Mouse (Mus musculus): Measurements from ENCODE around the gene Olfr69.
"Not testable (repeated sequence)": the region's sequence is repeated elsewhere in the genome, so short reads cannot be mapped to it uniquely, and the experiment has no call there.

Gene Olfr69

DNA sequence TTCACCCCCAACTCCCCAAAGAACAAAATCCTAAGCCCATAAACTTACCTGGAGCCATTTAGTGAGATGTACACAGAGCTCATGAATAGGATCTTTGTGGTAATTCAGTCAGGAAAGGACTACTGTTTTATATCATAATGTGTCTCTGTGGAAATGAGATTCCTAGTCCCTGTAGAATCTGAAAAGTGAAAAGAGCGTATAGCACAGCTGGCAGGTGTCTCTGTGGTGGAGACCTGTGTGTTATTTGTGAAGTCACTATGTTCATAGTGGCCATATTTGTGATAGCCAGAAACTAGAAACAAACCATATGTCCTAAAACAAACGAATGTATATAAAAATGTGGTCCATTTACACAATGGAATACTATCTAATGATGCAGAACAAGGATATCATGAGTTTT lies at the start of gene Olfr69:
TSS of gene Olfr69 (minus strand) at position 101 of the 400 bp plus-strand sequence.
- DNase-seq: no peak

DNA sequence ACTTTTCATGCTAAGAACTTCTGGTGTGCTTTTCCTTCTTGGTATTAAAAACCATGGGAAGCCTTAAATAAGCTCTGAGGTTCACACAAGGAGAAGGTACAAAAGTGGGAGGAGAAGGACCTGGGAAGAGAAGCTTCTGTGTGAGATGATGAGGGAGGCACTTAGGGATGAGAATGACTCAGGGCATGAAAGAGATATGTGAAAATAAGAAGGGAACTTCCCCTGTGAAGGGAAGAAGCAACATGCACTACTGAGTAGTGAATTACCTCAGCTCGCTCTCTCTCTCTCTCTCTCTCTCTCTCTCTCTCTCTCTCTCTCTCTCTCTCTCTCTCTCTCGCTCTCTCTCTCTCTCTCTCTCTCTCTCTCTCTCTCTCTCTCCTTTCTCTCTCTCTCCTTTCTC lies 43.7 kb upstream of the Olfr69 start:
- DNase-seq: not testable (repeated sequence)

DNA sequence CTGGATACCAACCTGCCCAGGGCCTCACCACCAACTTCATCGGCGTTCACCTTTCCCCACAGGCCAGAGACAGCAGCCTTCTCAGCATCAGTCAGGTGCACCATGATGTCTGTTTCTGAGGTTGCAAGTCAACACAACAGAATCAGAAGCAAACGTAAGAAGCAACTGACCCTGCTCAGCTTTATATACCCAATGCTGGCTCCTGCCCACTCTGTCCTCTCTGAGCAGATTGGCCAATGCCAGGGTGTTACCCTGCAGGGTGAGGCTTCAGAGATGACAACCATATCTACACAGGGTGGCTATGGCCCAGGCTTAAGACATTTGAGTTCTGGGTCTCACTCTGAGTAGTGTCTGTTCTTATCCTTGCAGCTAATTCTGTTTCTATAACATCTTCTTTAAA lies 42.4 kb upstream of the Olfr69 start, which contains the start of gene Hbb-bt:
TSS of gene Hbb-bt (minus strand) at position 231 of the 400 bp plus-strand sequence.
- DNase-seq: no peak

DNA sequence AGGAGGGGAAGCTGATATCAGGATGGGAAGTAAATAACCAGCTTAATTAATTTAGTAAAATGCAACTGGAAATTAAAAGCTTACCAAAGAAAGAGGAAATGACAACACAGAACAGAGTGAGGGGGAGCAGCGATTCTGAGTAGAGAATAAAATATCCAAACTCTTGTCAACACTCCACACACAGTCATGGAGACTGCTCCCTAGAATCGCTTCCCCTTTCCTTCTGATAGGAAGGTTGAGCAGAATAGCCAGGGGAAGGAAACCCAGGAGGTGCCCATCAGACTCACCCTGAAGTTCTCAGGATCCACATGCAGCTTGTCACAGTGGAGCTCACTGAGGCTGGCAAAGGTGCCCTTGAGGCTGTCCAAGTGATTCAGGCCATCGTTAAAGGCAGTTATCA lies 41.8 kb upstream of the Olfr69 start:
- not testable (repeated sequence) for DNase-seq

DNA sequence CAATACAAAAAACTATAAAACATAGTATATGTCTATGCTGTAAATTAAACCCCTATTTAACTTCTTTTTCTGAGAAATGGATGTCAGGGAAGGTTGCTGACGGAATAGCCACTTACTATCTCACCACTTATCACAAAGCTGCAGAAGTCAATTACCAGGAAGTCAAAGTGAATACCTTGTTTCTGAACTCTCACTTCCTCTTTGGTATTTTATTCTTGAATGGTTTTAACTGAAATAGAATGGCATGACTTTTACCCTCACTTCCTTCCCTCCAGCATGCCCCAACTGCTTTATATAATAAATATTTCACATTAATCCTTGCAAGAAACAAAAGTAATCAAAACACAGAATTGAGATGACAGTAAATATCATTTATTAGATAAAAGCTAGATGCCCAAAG lies 40.8 kb upstream of the Olfr69 start:
- no peak for DNase-seq

DNA sequence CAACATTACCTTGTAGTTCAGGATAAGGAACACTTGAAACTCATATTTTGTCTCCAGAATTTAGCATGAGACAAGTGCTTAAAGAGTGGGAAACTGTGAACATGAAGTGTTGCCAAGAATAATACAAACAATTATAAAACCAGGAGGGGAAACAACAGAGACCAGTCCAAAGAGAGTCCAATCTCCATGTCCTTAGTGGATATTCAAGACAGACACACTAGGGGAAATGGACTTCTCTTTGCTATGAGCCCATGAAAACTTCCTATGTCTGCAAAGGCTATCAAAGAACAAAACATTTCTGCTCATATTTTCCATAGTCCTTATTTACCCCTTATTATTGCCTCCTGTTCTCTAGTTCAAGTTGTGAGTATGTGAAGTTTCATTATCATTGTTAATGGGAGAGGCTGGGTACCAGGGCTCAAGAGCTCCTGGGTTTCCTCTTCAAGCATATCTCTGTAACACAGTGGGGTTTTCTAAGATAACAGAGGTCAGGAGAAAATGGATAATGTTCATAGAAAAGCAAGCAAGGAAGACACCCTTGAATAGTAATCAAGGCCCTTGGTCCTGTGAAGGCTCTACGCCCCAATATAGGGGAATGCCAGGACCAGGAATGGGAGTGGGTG lies 39.9 kb upstream of the Olfr69 start:
- DNase-seq: no peak

DNA sequence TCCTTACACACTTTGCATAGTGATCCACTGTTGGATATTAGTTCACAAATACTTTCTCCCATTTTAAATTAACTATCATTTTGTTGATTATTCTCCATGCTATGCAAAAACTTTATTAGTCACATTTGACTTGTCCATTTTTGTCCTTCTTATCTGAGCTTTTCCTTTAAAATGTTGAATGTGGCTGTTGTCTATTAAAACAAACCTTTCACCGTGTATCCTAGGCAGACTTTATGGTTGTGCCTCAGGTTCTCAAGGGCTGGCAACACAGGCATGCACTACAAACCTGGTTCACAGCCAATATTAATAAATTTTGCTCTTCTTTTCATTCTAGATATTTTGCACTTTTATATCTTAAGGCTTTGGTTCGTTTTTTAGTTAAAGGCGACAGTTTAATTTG lies 39.4 kb upstream of the Olfr69 start:
- no peak for DNase-seq

DNA sequence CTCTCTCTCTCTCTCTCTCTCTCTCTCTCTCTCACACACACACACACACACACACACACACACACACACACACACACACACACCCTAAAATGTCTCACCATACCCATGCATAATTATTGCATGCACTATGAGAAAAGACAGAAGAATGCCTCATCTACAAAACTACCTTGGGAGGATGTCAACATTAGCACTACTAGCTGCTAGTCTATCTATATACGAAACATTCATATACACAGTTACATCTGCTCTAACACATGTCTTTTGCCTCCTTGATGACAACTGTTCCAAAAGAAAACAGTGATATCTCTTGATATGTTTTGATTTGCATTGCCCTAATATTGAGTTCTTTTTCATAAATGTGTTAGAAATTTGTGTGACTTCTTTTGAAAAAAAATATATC lies 38.9 kb upstream of the Olfr69 start:
- no peak for DNase-seq

DNA sequence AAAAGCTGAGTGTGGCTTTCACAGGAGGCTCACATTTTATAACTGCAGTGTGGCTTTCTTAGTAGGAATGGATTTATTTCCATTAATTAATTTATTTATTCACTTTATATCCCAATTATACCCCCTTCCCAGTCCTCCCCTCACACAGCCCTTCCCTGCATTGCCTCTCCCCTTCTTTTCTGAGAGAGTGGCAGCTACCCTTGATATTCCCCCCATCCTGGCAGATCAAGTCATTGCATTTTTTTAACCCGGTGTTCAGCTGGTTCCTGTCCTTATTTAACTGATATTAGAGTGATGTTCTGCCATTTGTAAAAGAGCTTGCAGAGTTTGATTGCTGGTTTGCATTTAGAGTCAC lies 38.4 kb upstream of the Olfr69 start:
- no peak for DNase-seq

DNA sequence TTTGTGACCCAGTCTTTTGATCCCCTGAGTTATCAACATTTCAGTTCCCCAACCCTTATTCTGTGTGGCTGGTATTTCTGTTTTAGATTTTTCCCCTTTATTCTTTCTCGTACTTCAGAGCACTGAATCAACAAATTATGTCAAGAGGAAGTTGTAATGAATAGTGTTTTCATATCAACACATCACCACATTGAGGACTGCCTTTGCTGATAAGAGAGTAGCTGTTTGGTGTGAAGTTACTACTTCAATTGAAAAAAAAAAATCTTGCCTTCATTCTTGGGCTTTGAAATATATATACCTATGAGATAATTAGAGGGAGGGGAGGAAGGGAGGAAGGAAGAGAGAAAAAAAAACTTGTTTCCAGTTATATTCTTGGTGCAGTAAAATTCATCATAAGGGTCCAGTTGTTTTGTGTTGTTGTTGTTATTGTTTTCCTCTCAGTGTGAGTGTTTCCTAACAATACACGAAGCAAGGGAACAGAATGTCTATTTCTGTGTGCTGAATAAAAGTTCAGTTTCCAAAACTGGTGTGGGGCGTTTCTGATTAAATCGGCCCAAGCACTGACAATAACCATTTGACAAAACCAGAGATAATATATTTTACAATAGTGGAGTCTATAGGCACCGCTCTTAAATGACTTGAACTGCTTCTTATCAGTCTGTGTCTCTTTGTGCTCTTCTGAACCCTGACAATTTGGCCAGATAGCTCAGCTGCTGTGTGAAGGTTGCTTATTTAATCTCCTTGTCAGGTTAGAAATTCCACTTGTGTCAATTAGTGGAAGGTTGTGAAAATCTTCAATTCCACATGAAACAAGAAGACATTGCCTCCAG lies 37.8 kb upstream of the Olfr69 start:
- no peak for DNase-seq

DNA sequence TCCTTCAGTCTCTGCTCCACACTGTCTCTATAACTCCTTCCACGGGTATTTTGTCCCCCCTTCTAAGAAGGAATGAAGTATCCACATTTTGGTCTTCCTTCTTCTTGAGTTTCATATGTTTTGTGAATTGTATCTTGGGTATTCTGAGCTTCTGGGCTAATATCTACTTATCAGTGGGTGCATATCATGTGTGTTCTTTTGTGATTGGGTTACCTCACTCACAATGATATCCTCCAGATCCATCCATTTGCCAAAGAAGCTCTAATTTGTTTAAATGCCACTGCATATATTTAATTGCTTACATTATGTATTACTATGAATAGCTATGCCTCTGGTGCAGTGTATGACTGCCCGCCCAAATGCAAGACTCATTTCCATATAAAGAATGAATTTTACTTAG lies 36.7 kb upstream of the Olfr69 start:
- not testable (repeated sequence) for DNase-seq

DNA sequence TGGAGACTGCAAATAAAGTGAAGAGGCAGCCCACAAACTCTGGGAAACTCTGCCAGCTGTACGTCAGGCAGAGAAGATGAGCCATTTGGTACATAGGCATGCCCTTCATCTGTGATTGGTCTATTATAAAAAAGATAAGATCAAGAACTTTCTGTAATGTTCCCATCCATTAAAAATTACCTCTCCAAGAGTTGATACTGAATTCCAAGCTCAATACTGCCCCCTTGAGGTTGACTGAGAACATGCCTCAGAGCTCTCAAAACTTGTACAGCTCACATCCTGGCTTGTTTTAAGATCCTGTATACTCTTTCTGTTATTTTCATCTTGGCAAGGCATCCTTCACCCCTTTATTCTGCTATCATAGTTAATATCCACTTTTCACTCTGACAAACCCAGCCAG lies 35.5 kb upstream of the Olfr69 start:
- DNase-seq: peak; percentile 15

DNA sequence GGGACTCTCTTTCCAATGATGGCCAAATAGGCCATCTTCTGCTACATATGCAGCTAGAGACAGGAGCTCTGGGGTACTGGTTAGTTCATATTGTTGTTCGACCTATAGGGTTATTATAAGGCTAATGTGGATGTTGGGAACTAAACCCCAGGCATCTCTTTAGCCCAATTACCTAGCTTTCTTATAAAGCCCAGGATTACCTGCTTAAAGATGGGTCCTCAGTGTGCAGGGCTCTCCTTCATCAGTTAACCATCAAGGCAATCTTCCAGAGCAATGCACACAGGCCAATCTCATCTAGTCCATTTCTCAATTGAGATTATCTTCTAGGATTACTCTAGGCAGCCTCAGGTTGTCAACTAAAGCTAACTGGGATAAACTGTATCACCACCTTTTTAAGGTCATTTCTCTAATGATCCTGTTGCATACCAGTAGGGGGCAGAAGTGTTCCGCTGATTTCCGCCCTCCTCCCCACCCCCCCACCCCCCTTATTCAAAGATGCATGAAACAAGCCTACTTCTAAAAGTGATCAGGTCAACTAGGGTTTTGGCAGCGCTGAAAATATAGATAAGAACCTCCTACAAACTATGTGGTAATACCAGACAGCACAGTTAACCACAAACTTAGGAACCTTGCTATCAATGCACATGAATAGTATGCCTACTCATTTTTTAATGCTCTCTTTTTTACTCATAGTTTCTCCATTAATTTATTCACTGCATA lies 21.4 kb upstream of the Olfr69 start:
- no peak for DNase-seq

DNA sequence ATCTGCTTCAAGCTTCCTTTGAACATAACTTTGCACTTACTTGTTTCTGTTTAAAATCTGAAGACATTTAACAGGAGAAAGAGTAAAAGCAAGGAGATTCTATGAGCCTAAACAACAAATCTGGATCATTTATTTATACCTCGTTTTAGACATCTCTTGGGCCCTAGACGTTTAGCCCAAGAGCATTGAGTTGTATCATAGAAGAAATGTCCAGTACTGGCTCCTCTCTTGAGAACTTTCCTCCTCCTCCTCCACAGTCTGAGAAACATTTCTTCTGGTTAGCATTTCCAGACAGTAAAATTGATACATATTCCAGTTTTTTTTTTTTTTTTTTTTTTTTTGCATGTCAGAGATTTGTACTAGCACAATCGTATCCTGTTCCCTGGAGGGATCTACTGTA lies 20.3 kb upstream of the Olfr69 start, which contains the start of gene Olfr67:
TSS of gene Olfr67 (minus strand) at position 101 of the 400 bp plus-strand sequence.
- no peak for DNase-seq

DNA sequence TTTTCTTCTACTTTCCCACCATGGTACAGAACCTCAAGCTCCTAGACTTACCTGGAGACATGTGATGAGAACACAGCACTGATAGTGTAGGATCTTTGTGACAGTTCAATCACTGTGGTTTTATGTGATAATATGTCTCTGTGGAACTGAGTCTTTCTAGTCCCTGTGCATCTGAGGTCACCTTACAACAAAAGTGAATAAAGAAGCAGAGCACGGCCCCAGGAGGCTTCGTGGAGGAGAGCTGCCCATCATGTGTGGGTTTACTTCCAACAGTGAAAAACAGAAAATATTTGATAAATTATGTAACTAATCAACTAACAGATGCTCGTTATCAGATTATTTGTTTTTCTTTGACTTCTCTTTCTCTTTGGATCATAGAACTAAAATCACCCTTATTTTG lies 8.2 kb upstream of the Olfr69 start, which contains the start of gene Olfr68:
TSS of gene Olfr68 (minus strand) at position 101 of the 400 bp plus-strand sequence.
- DNase-seq: no peak

DNA sequence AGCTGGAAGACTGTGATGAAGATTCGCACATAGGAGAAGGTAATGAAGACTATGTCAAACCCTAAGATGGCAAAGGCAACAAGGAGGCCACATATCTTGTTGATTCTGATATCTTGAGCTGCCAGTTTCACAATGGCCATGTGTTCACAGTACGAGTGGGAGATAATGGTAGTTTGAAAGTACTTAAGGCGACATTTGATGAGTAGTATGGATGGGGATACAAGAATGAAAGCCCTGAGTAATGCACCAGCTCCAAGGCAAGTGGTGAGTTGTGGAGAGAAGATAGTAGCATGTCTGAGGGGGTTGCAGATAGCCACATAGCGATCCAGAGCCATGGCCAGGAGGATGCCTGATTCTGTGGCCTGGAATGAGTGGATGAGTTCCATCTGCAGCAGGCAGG lies 6.3 kb upstream of the Olfr69 start:
- not testable (repeated sequence) for DNase-seq

DNA sequence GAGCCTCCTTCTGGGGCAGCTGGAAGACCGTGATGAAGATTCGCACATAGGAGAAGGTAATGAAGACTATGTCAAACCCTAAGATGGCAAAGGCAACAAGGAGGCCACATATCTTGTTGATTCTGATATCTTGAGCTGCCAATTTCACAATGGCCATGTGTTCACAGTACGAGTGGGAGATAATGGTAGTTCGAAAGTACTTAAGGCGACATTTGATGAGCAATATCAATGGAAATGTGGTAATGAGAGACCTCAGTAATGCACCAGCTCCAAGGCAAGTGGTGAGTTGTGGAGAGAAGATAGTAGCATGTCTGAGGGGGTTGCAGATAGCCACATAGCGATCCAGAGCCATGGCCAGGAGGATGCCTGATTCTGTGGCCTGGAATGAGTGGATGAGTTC lies 3.7 kb downstream of the Olfr69 start:
- not testable (repeated sequence) for DNase-seq

DNA sequence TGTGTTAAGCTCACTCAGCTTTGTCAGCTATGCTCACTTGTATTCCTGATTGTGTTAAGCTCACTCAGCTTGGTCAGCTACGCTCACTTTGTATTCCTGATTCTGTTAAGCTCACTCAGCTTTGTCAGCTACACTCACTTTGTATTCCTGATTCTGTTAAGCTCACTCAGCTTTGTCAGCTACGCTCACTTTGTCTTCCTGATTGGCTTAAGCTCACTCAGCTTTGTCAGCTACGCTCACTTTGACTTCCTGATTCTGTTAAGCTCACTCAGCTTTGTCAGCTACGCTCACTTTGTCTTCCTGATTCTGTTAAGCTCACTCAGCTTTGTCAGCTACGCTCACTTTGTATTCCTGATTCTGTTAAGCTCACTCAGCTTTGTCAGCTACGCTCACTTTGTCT lies 9.2 kb downstream of the Olfr69 start:
- not testable (repeated sequence) for DNase-seq

DNA sequence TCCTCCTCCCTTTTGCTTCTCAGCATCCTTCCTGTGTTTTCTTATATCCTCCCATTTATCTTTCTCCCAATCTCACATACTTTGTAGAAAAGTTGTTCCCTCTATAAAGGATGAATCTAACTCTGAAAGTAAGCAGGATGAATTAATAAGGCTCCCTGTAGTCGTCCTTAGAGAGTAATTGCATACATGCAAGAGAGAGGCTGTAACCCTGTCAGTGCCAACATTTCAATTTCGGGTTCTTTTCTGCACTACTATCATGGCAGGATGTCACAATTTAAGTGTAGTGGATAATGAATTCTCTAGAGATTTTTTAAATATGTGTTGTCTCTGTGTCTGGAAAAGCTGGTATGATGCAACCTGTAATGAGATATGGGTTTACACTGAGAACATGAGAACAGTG lies 14.2 kb downstream of the Olfr69 start, which contains the start of gene Olfr630:
TSS of gene Olfr630 (minus strand) at position 101 of the 400 bp plus-strand sequence.
- no peak for DNase-seq

DNA sequence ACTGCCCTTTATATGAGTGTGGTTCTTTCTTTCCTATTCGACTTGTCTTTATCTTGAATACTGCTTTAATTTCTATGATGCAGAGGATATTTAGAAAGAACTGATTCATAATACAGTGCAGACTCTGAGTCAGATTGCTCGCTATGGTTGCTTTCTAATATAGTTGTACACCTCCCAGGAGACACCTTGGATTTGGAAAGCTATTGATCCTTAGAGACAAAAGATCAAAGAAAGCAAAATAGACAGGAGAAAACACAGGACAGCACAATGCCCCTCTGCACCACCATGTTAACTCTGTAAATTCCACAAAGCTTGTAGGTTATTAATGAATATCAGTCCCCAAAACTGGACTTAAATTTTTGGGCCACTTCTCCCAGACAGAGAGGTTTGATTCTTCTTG lies 26.6 kb downstream of the Olfr69 start, which contains the start of gene Olfr629:
TSS of gene Olfr629 (minus strand) at position 101 of the 400 bp plus-strand sequence.
- no peak for DNase-seq

DNA sequence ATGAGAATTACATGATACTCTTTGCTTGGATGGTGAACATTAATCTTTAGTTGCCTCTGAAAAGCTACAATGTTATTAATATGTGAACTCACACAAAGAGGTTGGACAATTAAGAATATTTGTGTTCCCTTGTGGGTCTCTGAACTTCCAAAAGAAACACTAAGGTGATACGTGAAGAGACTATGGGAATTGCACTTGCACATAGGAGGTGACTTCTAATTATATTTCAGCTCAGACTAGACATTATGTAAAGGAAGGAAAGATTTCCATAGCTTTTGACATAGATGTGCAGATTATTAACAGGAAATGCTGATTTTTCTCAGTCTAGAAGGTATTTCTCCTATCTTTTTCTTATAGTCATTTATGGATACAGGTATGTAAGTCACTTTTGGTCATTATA lies 41.3 kb downstream of the Olfr69 start, which contains the start of gene Olfr628:
TSS of gene Olfr628 (plus strand) at position 301 of the 400 bp plus-strand sequence.
- no peak for DNase-seq

DNA sequence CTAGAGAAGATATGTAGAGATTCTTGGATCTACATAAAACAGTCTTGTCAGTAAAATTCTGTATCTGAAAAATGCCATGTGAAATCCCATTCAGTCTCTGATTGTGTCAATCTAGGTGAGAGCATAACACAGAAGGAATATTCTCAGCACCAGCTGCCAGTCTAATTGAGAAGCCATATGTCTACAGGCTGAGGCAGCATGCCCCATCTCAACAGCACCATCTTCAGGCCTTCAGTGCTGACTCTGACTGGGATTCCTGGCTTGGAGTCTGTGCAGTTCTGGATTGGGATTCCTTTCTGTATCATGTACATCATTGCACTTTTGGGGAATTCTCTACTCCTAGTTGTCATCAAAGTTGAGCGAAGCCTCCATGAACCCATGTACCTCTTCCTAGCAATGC lies 55.0 kb downstream of the Olfr69 start:
- DNase-seq: not testable (repeated sequence)

All from kidney, adult 9 months (tissue).